Mouse (Mus musculus) heart, adult 2 months (tissue): ENCODE measurements around the gene Ptma. TPM values are rescaled to one million over a fixed set of nuclear protein-coding genes. Genes with fewer than 3 reads are reported as not detected.
A peak's percentile ranks its signal among the peaks of the same experiment; 100 is the strongest.

ENCODE experiments used
- DNase-seq, 2 experiments: peaks; one replicate each; pipeline ENCODE4 v3.0.0; 2021
- H3K27ac ChIP-seq: fragments of 200-600 bp; 2 replicates; pipeline ENCODE4 v1.8.1; 2022
- H3K27me3 ChIP-seq: fragments of 200-500 bp; 2 replicates; pipeline ENCODE4 v1.6.1; 2012; ENCODE audit warnings: mild to moderate bottlenecking, low read length, inconsistent platforms, mixed read lengths; ENCODE audit not compliant: control insufficient read depth, insufficient read depth
- H3K36me3 ChIP-seq: fragments of 200-500 bp; 2 replicates; pipeline ENCODE4 v1.6.1; 2012; ENCODE audit warnings: low read length, inconsistent platforms; ENCODE audit not compliant: control insufficient read depth, insufficient read depth
- H3K4me1 ChIP-seq: fragments of 200-500 bp; 2 replicates; pipeline ENCODE4 v1.6.1; 2011; ENCODE audit warnings: low read length; ENCODE audit not compliant: control insufficient read depth, insufficient read depth
- H3K4me3 ChIP-seq: fragments of 200-600 bp; 2 replicates; pipeline ENCODE4 v1.8.1; 2022
- H3K79me2 ChIP-seq: fragments of 200-500 bp; replicated peaks from 2 replicates; pipeline ENCODE4 v1.6.1; 2012; ENCODE audit warnings: mild to moderate bottlenecking, inconsistent platforms, low read length, moderate library complexity, mixed read lengths; ENCODE audit not compliant: control insufficient read depth, insufficient read depth
- H3K9ac ChIP-seq: fragments of 200-500 bp; 2 replicates; pipeline ENCODE4 v1.6.1; 2012; ENCODE audit warnings: low read depth, mild to moderate bottlenecking, control low read depth, inconsistent platforms, low read length, mixed read lengths
- CTCF ChIP-seq: fragments of 200-600 bp; IDR thresholded peaks from 2 replicates; pipeline ENCODE4 v1.8.1; 2022; ENCODE audit warnings: antibody characterized with exemption, mild to moderate bottlenecking, moderate library complexity
- EP300 ChIP-seq: fragments of 200-500 bp; IDR thresholded peaks from 2 replicates; pipeline ENCODE4 v1.6.1; 2011; ENCODE audit warnings: low read depth, low read length, control low read depth; ENCODE audit not compliant: insufficient read depth
- POLR2A ChIP-seq: fragments of 200-500 bp; IDR thresholded peaks from 2 replicates; pipeline ENCODE4 v1.6.1; 2011; ENCODE audit warnings: mild to moderate bottlenecking, low read depth, low read length, control low read depth; ENCODE audit not compliant: insufficient read depth
- WGBS: fragments of 180-500 bp; shearing (Covaris S2); methylation state at CpG from one replicate; pipeline ENCODE4 v1.1.7; 2018; 5-methylcytosine and 5-hydroxymethylcytosine counted together
- intact Hi-C: fragments of 180-260 bp; cut with DNase I; formaldehyde crosslinking; loops from one replicate; pipeline ENCODE4 v1.15.1; 2025
- polyA plus RNA-seq: library from polyadenylated mRNA; depleted of rRNA; stranded (reverse); fragments of >200 nt; gene quantifications from 2 replicates; pipeline ENCODE4 v1.2.3, GENCODE M21; 2012
- total RNA-seq, 2 experiments: library from RNA; stranded (reverse); gene quantifications; 2 replicates each; pipeline ENCODE4 v1.2.3; 2021

Gene Ptma
- total and polyA plus RNA-seq, 3 experiments = 177 to 227 (median 200) TPM

- Histone ChIP-seq H3K9ac (no peak overlapping the region), H3K4me3 (no peak overlapping the region), H3K4me1 (peaks cover 18% of the 10 kb centered on the region), H3K79me2 (no peaks in the 10 kb centered on the region), H3K27ac (peak overlapping the region; percentile 82), H3K36me3 (peaks cover 5% of the 10 kb centered on the region; the same call in 1 of the 2 replicates), H3K27me3 (no peaks in the 10 kb centered on the region)
- DNase-seq = no peak
- intact Hi-C loops = no loop called here
- WGBS = 42% methylated on average over 7 of the region's 7 CpGs
- no peak for TF ChIP-seq EP300
Measured at GRCm38 (mm10) chr1:86491533-86492094, 34.9 kb upstream of the Ptma start.

- no peaks in the 10 kb centered on the region for H3K27me3 ChIP-seq
- no peak for DNase-seq
- no peak overlapping the region for H3K4me3 ChIP-seq
- TF ChIP-seq EP300 = no peak
- TF ChIP-seq POLR2A = no peak
- no peak for TF ChIP-seq CTCF
- peak overlapping the region; percentile 82 for H3K27ac ChIP-seq
- intact Hi-C loops = no loop called here
- WGBS = 61% methylated on average over 9 of the region's 9 CpGs
- peaks cover 5% of the 10 kb centered on the region; the same call in 1 of the 2 replicates for H3K36me3 ChIP-seq
- no peaks in the 10 kb centered on the region for H3K79me2 ChIP-seq
- H3K4me1 ChIP-seq = peaks cover 18% of the 10 kb centered on the region
- no peak overlapping the region for H3K9ac ChIP-seq
Measured at GRCm38 (mm10) chr1:86492095-86493070, 34.1 kb upstream of the Ptma start.

- Histone ChIP-seq H3K27ac (no peak overlapping the region), H3K4me1 (peaks cover 21% of the 10 kb centered on the region), H3K79me2 (no peaks in the 10 kb centered on the region), H3K36me3 (peaks cover 2% of the 10 kb centered on the region; the same call in 1 of the 2 replicates), H3K4me3 (no peak overlapping the region), H3K9ac (no peak overlapping the region), H3K27me3 (no peaks in the 10 kb centered on the region)
- TF ChIP-seq EP300 = no peak
- no peak for TF ChIP-seq CTCF
- TF ChIP-seq POLR2A = no peak
- DNase-seq = no peak
- WGBS = 86% methylated on average over 3 of the region's 3 CpGs
- intact Hi-C loops = no loop called here
Measured at GRCm38 (mm10) chr1:86493783-86494182, 32.7 kb upstream of the Ptma start.

- Histone ChIP-seq H3K27me3 (no peaks in the 10 kb centered on the region), H3K27ac (no peak overlapping the region), H3K4me1 (peaks cover 20% of the 10 kb centered on the region), H3K9ac (no peak overlapping the region), H3K4me3 (no peak overlapping the region), H3K36me3 (no peaks in the 10 kb centered on the region), H3K79me2 (no peaks in the 10 kb centered on the region)
- intact Hi-C loops = no loop called here
- WGBS = 89% methylated on average over 4 of the region's 4 CpGs
- TF ChIP-seq EP300 = no peak
- TF ChIP-seq CTCF = no peak
- no peak for TF ChIP-seq POLR2A
- no peak for DNase-seq
Measured at GRCm38 (mm10) chr1:86496340-86496739, 30.2 kb upstream of the Ptma start.

GRCm38 (mm10) chr1:86497361-86497760, 29.2 kb upstream of the Ptma start:
- no peaks in the 10 kb centered on the region for H3K36me3 ChIP-seq
- H3K79me2 ChIP-seq = no peaks in the 10 kb centered on the region
- no peak overlapping the region; the same call in 1 of the 2 replicates for H3K27ac ChIP-seq
- TF ChIP-seq EP300 (no peak), POLR2A (no peak), CTCF (no peak)
- H3K4me1 ChIP-seq = peaks cover 14% of the 10 kb centered on the region
- no peak overlapping the region for H3K9ac ChIP-seq
- H3K27me3 ChIP-seq = no peaks in the 10 kb centered on the region
- WGBS = 67% methylated on average over 5 of the region's 5 CpGs
- H3K4me3 ChIP-seq = no peak overlapping the region
- intact Hi-C loops = no loop called here
- DNase-seq = no peak

DNA sequence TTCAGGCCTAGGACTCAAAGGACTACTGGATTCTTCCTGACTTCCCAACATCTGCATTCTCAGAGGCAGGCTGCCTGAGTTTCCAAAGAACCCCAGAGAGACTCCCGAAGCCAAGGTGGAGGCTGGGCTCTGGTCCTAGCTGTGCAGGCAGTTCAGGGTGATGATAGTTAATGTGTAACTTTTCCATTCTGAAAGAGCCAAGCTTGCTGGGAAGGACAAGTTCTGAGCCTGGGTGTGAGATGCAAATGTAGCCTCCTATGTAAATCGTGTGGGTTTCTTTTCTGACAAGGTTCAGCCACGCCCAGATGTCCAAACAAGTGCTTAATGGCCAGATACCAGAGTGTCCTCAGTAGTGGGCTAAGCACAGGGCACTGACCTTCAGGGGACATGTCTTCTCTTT, 28.5 kb upstream of the Ptma start:
- Histone ChIP-seq H3K79me2 (no peaks in the 10 kb centered on the region), H3K4me1 (peaks cover 14% of the 10 kb centered on the region), H3K4me3 (no peak overlapping the region), H3K9ac (no peak overlapping the region; the same call in 1 of the 2 replicates), H3K27ac (no peak overlapping the region; the same call in 1 of the 2 replicates), H3K36me3 (no peaks in the 10 kb centered on the region), H3K27me3 (no peaks in the 10 kb centered on the region)
- intact Hi-C loops = no loop called here
- TF ChIP-seq CTCF = no peak
- no peak for TF ChIP-seq POLR2A
- TF ChIP-seq EP300 = no peak
- 53% methylated on average over 3 of the region's 3 CpGs for WGBS
- no peak for DNase-seq
